ENCODE assay signal across 8 mouse cellular contexts in genomic region chrX:58490861-58491260, GRCm38 (mm10).
DNase-seq lines count a peak whose midpoint lies in the region; ATAC-seq and TF ChIP-seq lines count a peak whose summit lies in the region.
"Had no signal": no experiment of that assay in that cellular context is flagged by ENCODE, and none has a peak within 500 bp of the region (broad histone marks: within the 10 kb centered on the region; RNA-seq: fewer than 3 reads in every experiment).

No protein-coding gene starts in this region.

- no peak overlapping the region for H3K9ac ChIP-seq in intestine, postnatal 0 days (ENCODE audit: low read depth, low read length)
- H3K9ac ChIP-seq in intestine, embryonic 15.5 days: no peak overlapping the region
- no peak overlapping the region for H3K9ac ChIP-seq in midbrain, embryonic 11.5 days (ENCODE audit: low read length)
- no peak overlapping the region for H3K9ac ChIP-seq in midbrain, embryonic 13.5 days (replicated peaks)

- ATAC-seq in intestine, postnatal 0 days: no peak
- no peak for ATAC-seq in intestine, embryonic 15.5 days
- ATAC-seq in midbrain, embryonic 11.5 days (ENCODE audit: low FRiP score): no peak
- ATAC-seq in midbrain, embryonic 13.5 days: no peak

- no peaks in the 10 kb centered on the region for H3K9me3 ChIP-seq in intestine, postnatal 0 days (ENCODE audit: control insufficient read depth)
- H3K9me3 ChIP-seq in intestine, embryonic 15.5 days: no peaks in the 10 kb centered on the region
- no peaks in the 10 kb centered on the region for H3K9me3 ChIP-seq in midbrain, embryonic 11.5 days (ENCODE audit: control insufficient read depth, low read length)
- H3K9me3 ChIP-seq in midbrain, embryonic 13.5 days: no peaks in the 10 kb centered on the region

- H3K36me3 ChIP-seq in intestine, postnatal 0 days (ENCODE audit: control insufficient read depth, insufficient read depth): no peaks in the 10 kb centered on the region
- H3K36me3 ChIP-seq in intestine, embryonic 15.5 days: no peaks in the 10 kb centered on the region
- no peaks in the 10 kb centered on the region for H3K36me3 ChIP-seq in midbrain, embryonic 11.5 days (ENCODE audit: control insufficient read depth, insufficient read depth, low read length)
- H3K36me3 ChIP-seq in midbrain, embryonic 13.5 days: no peaks in the 10 kb centered on the region

- no peaks in the 10 kb centered on the region for H3K4me1 ChIP-seq in intestine, postnatal 0 days (replicated peaks; ENCODE audit: control insufficient read depth, insufficient read depth, low read length)
- no peaks in the 10 kb centered on the region for H3K4me1 ChIP-seq in intestine, embryonic 15.5 days (replicated peaks)
- no peaks in the 10 kb centered on the region for H3K4me1 ChIP-seq in midbrain, embryonic 11.5 days (ENCODE audit: control insufficient read depth, insufficient read depth, low read length)
- no peaks in the 10 kb centered on the region for H3K4me1 ChIP-seq in midbrain, embryonic 13.5 days (replicated peaks)

- no peaks in the 10 kb centered on the region for H3K27me3 ChIP-seq in intestine, postnatal 0 days (replicated peaks; ENCODE audit: control insufficient read depth, insufficient read depth, low read length)
- no peaks in the 10 kb centered on the region for H3K27me3 ChIP-seq in intestine, embryonic 15.5 days (replicated peaks)
- H3K27me3 ChIP-seq in midbrain, embryonic 11.5 days (ENCODE audit: control insufficient read depth, insufficient read depth, low read length): no peaks in the 10 kb centered on the region
- H3K27me3 ChIP-seq in midbrain, embryonic 13.5 days: no peaks in the 10 kb centered on the region

- no peak overlapping the region for H3K27ac ChIP-seq in intestine, postnatal 0 days (ENCODE audit: low read depth, low read length)
- no peak overlapping the region for H3K27ac ChIP-seq in intestine, embryonic 15.5 days
- H3K27ac ChIP-seq in midbrain, embryonic 11.5 days (ENCODE audit: low read depth, low read length): no peak overlapping the region
- H3K27ac ChIP-seq in midbrain, embryonic 13.5 days: no peak overlapping the region

- H3K4me3 ChIP-seq in intestine, postnatal 0 days (ENCODE audit: low read depth, low read length): no peak overlapping the region
- H3K4me3 ChIP-seq in intestine, embryonic 15.5 days (replicated peaks): no peak overlapping the region
- no peak overlapping the region for H3K4me3 ChIP-seq in midbrain, embryonic 11.5 days (ENCODE audit: low read depth, low read length)
- H3K4me3 ChIP-seq in midbrain, embryonic 13.5 days (replicated peaks): no peak overlapping the region
- H3K4me3 ChIP-seq: myocyte had no signal

- TF ChIP-seq CTCF in intestine, postnatal 0 days (IDR thresholded peaks at IDR 0.05; ENCODE audit: low read depth): peak; percentile 69

- WGBS in intestine, postnatal 0 days: 11% methylated on average over 2 of the region's 2 CpGs
- 19% methylated on average over 2 of the region's 2 CpGs for WGBS in intestine, embryonic 15.5 days
- 17% methylated on average over 2 of the region's 2 CpGs for WGBS in midbrain, embryonic 11.5 days
- 14% methylated on average over 2 of the region's 2 CpGs for WGBS in midbrain, embryonic 13.5 days

- DNase-seq in midbrain, embryonic 11.5 days (ENCODE audit: low spot score, missing footprints): peak; percentile 87
- DNase-seq in R1 (ENCODE audit: low read depth, low spot score) (peak; percentile 13), MN1 (ENCODE audit: low spot score) (no peak)
- DNase-seq in lung, postnatal 36 days: peak; percentile 29

- H3K4me2 ChIP-seq in intestine, postnatal 0 days (replicated peaks; ENCODE audit: low read depth): no peak overlapping the region
- H3K4me2 ChIP-seq in intestine, embryonic 15.5 days (replicated peaks): no peak overlapping the region
- H3K4me2 ChIP-seq in midbrain, embryonic 11.5 days: no peak overlapping the region
- no peak overlapping the region for H3K4me2 ChIP-seq in midbrain, embryonic 13.5 days (replicated peaks)
